Mouse (Mus musculus) heart, embryonic 12.5 days (tissue): ENCODE data around the gene Brox. TPM values are rescaled to one million over a fixed set of nuclear protein-coding genes. Genes with fewer than 3 reads are reported as not detected.
"Not testable (repeated sequence)": the region's sequence is repeated elsewhere in the genome, so short reads cannot be mapped to it uniquely, and the experiment has no call there.

ENCODE experiments used
- ATAC-seq: fragments of 200-750 bp; cut with Nextera tagmentation; 2 replicates; pipeline ENCODE4 v1.8.0; 2017; ENCODE audit warnings: moderate TSS enrichment, moderate library complexity; ENCODE audit not compliant: insufficient number of reproducible peaks, low FRiP score
- H3K27ac ChIP-seq: fragments of 300-500 bp; sonication (generic); 2 replicates; pipeline ENCODE4 v1.5.1; 2016; ENCODE audit warnings: mild to moderate bottlenecking, moderate library complexity; ENCODE audit not compliant: poor library complexity, severe bottlenecking
- H3K27me3 ChIP-seq: fragments of 300-500 bp; sonication (generic); replicated peaks from 2 replicates; pipeline ENCODE4 v1.6.1; 2016; ENCODE audit warnings: mild to moderate bottlenecking, moderate library complexity
- H3K36me3 ChIP-seq: fragments of 300-500 bp; sonication (generic); 2 replicates; pipeline ENCODE4 v1.6.1; 2016; ENCODE audit warnings: mild to moderate bottlenecking, moderate library complexity
- H3K4me1 ChIP-seq: fragments of 300-500 bp; sonication (generic); replicated peaks from 2 replicates; pipeline ENCODE4 v1.6.1; 2016; ENCODE audit warnings: mild to moderate bottlenecking
- H3K4me2 ChIP-seq: fragments of 300-500 bp; sonication (generic); 2 replicates; pipeline ENCODE4 v1.6.1; 2016; ENCODE audit warnings: mild to moderate bottlenecking, moderate library complexity
- H3K4me3 ChIP-seq: fragments of 300-500 bp; sonication (generic); 2 replicates; pipeline ENCODE4 v1.5.1; 2016; ENCODE audit warnings: mild to moderate bottlenecking
- H3K9ac ChIP-seq: fragments of 300-500 bp; sonication (generic); 2 replicates; pipeline ENCODE4 v1.6.1; 2016; ENCODE audit warnings: mild to moderate bottlenecking, moderate library complexity
- H3K9me3 ChIP-seq: fragments of 300-500 bp; sonication (generic); replicated peaks from 2 replicates; pipeline ENCODE4 v1.6.1; 2016; ENCODE audit warnings: mild to moderate bottlenecking, moderate library complexity
- WGBS: fragments of 180-500 bp; shearing (Covaris S2); methylation state at CpG from one replicate; pipeline ENCODE4 v1.1.7; 2016; 5-methylcytosine and 5-hydroxymethylcytosine counted together
- polyA plus RNA-seq: library from polyadenylated mRNA; unstranded; fragments of >200 nt; fragmentation: Nextera tagmentation; extraction: Ambion mirVana; gene quantifications from 2 replicates; pipeline ENCODE4 v1.2.1, GENCODE M21; 2016

Brox gene
- polyA plus RNA-seq, 1 experiment from 2014 or later, result 47.6 TPM

DNA sequence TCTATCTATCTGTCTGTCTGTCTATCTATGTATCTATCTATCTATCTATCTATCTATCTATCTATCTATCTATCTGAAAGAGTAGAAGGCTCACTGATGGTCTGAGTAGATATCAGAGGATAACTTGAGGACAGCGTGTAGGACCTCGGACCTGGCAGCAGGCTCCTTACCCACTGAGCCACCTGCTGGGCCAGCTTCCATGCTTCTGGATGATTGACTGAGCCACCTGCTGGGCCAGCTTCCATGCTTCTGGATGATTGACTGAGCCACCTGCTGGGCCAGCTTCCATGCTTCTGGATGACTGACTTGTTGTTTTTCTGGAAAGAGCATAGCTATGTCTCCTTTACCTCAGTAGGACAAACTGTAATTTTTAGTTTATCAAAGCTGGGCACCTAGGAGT is 12.5 kb upstream of the Brox start:
- H3K36me3 ChIP-seq, result peaks cover 39% of the 10 kb centered on the region
- ATAC-seq, H3K9me3 ChIP-seq, H3K27me3 ChIP-seq, H3K4me3 ChIP-seq, H3K4me2 ChIP-seq, H3K27ac ChIP-seq, H3K9ac ChIP-seq, H3K4me1 ChIP-seq: not testable (repeated sequence)
- 81% methylated on average over 2 of the region's 2 CpGs for WGBS

GRCm38 (mm10) chr1:183308476-183308875 is 11.4 kb upstream of the Brox start:
- Histone ChIP-seq H3K27me3 (no peaks in the 10 kb centered on the region), H3K9ac (no peak overlapping the region), H3K4me1 (no peaks in the 10 kb centered on the region), H3K9me3 (no peaks in the 10 kb centered on the region), H3K27ac (no peak overlapping the region), H3K36me3 (peaks cover 33% of the 10 kb centered on the region), H3K4me3 (no peak overlapping the region), H3K4me2 (no peak overlapping the region)
- 85% methylated on average over 1 of the region's 1 CpGs for WGBS
- ATAC-seq, result no peak

GRCm38 (mm10) chr1:183307555-183307954 is 10.5 kb upstream of the Brox start:
- Histone ChIP-seq H3K4me3 (no peak overlapping the region), H3K9ac (no peak overlapping the region), H3K27me3 (no peaks in the 10 kb centered on the region), H3K4me1 (no peaks in the 10 kb centered on the region), H3K27ac (no peak overlapping the region), H3K9me3 (no peaks in the 10 kb centered on the region), H3K4me2 (no peak overlapping the region), H3K36me3 (peaks cover 28% of the 10 kb centered on the region)
- no peak for ATAC-seq
- 76% methylated on average over 3 of the region's 3 CpGs for WGBS

DNA sequence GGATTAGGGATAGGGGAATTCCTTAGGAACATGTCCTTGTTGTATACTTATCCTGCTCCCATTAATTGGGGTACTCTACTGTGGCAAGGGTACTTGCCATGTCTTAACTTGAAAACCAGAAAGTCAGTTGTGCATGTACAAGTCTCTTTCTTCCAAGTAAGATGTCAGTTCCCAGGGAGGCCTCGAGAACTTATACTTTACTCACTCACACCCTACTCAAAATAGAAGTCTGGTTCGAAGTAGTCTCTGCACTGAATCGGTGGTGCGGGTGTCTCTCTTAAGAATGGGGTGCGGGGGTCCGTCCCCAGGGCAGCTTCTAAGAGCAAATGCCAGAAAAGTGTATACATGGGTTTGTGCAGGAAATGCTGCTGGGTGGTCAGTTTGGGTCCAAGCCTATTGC is 2.1 kb upstream of the Brox start:
- 0 out of 2 replicates have a peak, but pooled peaks cover 4% of the 10 kb centered on the region for H3K4me1 ChIP-seq
- no peaks in the 10 kb centered on the region for H3K9me3 ChIP-seq
- WGBS, result 83% methylated on average over 6 of the region's 6 CpGs
- no peak for ATAC-seq
- H3K27me3 ChIP-seq, result no peaks in the 10 kb centered on the region
- H3K4me2 ChIP-seq, result no peak overlapping the region
- no peak overlapping the region for H3K4me3 ChIP-seq
- H3K9ac ChIP-seq, result no peak overlapping the region
- H3K36me3 ChIP-seq, result no peaks in the 10 kb centered on the region
- no peak overlapping the region for H3K27ac ChIP-seq

DNA sequence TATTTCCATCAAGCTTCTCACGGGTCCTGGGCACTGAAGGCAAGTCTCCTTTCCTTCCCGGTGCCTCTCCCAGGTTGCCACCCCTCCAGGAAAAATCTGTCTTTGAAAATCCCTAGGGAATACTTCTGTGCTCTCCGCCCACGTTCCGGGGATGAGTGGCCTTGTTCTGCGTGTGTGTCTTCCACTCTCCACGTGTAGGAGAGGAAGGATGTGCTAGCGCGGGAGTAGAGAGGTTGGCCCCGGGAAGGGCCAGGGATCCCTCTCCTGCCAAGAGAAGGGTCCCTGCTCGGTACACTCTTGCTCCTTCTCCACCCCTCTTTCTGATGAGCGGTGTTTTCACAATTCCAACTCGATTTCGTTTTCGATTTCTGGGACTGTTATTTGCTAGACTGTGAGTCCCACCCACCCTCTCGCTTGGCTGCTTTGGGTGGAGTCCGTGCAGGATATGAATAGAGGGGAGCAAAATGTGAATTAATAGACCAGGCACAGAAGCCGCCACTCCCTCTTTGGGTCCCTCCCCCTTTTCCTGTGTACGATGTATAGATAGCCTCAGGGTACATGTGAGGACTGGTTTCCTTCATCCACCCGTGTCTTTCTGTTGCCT is 919 bp upstream of the Brox start:
- no peak for ATAC-seq
- Histone ChIP-seq H3K9ac (peak overlapping the region; percentile 75), H3K27ac (peak overlapping the region; percentile 65)

GRCm38 (mm10) chr1:183297473-183297885 is 410 bp upstream of the Brox start:
- ATAC-seq, result no peak
- Histone ChIP-seq H3K9ac (peak overlapping the region; percentile 75), H3K4me1 (0 out of 2 replicates have a peak, but pooled peaks cover 4% of the 10 kb centered on the region), H3K27ac (peak overlapping the region; percentile 65), H3K9me3 (no peaks in the 10 kb centered on the region), H3K4me2 (peak overlapping the region; percentile 71), H3K36me3 (peaks cover 14% of the 10 kb centered on the region), H3K4me3 (peak overlapping the region; percentile 59), H3K27me3 (no peaks in the 10 kb centered on the region)
- WGBS, result under 1% methylated on average over 30 of the region's 30 CpGs

More for the DNA sequence above, 919 bp upstream of the Brox start:
- Histone ChIP-seq H3K4me3 (peak overlapping the region; percentile 59), H3K36me3 (peaks cover 11% of the 10 kb centered on the region), H3K9me3 (no peaks in the 10 kb centered on the region), H3K4me1 (0 out of 2 replicates have a peak, but pooled peaks cover 4% of the 10 kb centered on the region), H3K27me3 (no peaks in the 10 kb centered on the region), H3K4me2 (peak overlapping the region; percentile 71)
- WGBS, result 0% methylated on average over 20 of the region's 20 CpGs

- Histone ChIP-seq H3K27me3 (no peaks in the 10 kb centered on the region), H3K4me2 (peak within 1 kb of the TSS; percentile 71), H3K9ac (peak within 1 kb of the TSS; percentile 75), H3K27ac (peak within 1 kb of the TSS; percentile 65), H3K4me1 (0 out of 2 replicates have a peak, but pooled peaks cover 4% of the 10 kb centered on the region), H3K36me3 (peaks cover 23% of the 10 kb centered on the region), H3K9me3 (no peaks in the 10 kb centered on the region), H3K4me3 (peak within 1 kb of the TSS; percentile 59)
- WGBS, result under 1% methylated on average over 26 of the region's 26 CpGs
- no peak for ATAC-seq
These were observed 604 bp downstream of the Brox start, which contains the start of gene Aida for GRCm38 (mm10) chr1:183296465-183296864. TSS of gene Aida (plus strand) at chr1:183296590.

DNA sequence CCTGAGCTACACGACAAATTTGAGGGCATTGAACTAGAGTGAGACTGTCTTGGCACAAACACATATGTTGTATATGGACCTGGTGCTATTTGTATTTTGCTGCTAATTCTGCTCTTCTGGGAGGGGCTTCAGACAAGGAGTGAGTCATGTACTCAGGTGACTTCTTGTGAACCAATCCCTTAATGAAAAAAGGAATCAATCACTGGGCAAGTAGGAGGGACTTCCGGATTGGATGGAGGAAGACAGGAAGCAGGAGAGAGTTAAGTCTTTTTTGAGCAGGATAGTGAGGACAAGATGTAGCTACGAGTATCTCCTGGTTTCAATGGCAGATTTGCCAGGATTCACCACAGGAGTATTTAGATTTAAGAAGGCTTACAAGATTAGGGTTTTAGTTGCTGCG is 7.5 kb downstream of the Brox start:
- no peak for ATAC-seq
- Histone ChIP-seq H3K27ac (no peak overlapping the region), H3K4me1 (no peaks in the 10 kb centered on the region), H3K27me3 (no peaks in the 10 kb centered on the region), H3K4me2 (no peak overlapping the region), H3K9ac (no peak overlapping the region), H3K36me3 (peaks cover 82% of the 10 kb centered on the region), H3K9me3 (no peaks in the 10 kb centered on the region), H3K4me3 (no peak overlapping the region)
- 89% methylated on average over 4 of the region's 4 CpGs for WGBS

- peaks cover 85% of the 10 kb centered on the region for H3K36me3 ChIP-seq
- H3K27ac ChIP-seq, result no peak overlapping the region
- no peak overlapping the region for H3K9ac ChIP-seq
- no peaks in the 10 kb centered on the region for H3K27me3 ChIP-seq
- no peaks in the 10 kb centered on the region for H3K4me1 ChIP-seq
- H3K9me3 ChIP-seq, result no peaks in the 10 kb centered on the region
- 94% methylated on average over 3 of the region's 3 CpGs for WGBS
- no peak overlapping the region for H3K4me2 ChIP-seq
- no peak for ATAC-seq
- no peak overlapping the region for H3K4me3 ChIP-seq
These were observed 8.7 kb downstream of the Brox start for GRCm38 (mm10) chr1:183288351-183288750.

GRCm38 (mm10) chr1:183275763-183276162 is 21.3 kb downstream of the Brox start:
- Histone ChIP-seq H3K4me3 (no peak overlapping the region), H3K27me3 (no peaks in the 10 kb centered on the region), H3K9ac (no peak overlapping the region), H3K4me1 (no peaks in the 10 kb centered on the region), H3K36me3 (peaks cover 40% of the 10 kb centered on the region), H3K27ac (no peak overlapping the region), H3K4me2 (no peak overlapping the region), H3K9me3 (no peaks in the 10 kb centered on the region)
- WGBS, result 75% methylated on average over 5 of the region's 5 CpGs
- ATAC-seq, result no peak

- H3K27me3 ChIP-seq, result no peaks in the 10 kb centered on the region
- no peaks in the 10 kb centered on the region for H3K4me1 ChIP-seq
- ATAC-seq, result no peak
- H3K4me3 ChIP-seq, result no peak overlapping the region
- H3K4me2 ChIP-seq, result no peak overlapping the region
- H3K9me3 ChIP-seq, result no peaks in the 10 kb centered on the region
- no peak overlapping the region for H3K27ac ChIP-seq
- H3K9ac ChIP-seq, result no peak overlapping the region
- peaks cover 27% of the 10 kb centered on the region for H3K36me3 ChIP-seq
- WGBS, result 70% methylated on average over 3 of the region's 3 CpGs
These were observed 22.7 kb downstream of the Brox start for GRCm38 (mm10) chr1:183274385-183274784.
